Mouse (Mus musculus) frontal cortex, postnatal 25 days (tissue): ENCODE data around the gene Nras.

Source experiments
- DNase-seq, 2 experiments: peaks; one replicate each; pipeline ENCODE4 v3.0.0; 2022; ENCODE audit warnings: low spot score in 2 of 2

Gene Nras

GRCm38 (mm10) chr3:103098662-103099061, 40.6 kb downstream of the Nras start:
- no peak for DNase-seq

GRCm38 (mm10) chr3:103099667-103100066, 41.6 kb downstream of the Nras start:
- DNase-seq: no peak

GRCm38 (mm10) chr3:103100735-103101134, 42.6 kb downstream of the Nras start:
- DNase-seq: no peak

- DNase-seq: no peak
These were observed 43.1 kb downstream of the Nras start for GRCm38 (mm10) chr3:103101194-103101593.

GRCm38 (mm10) chr3:103101909-103102308, 43.8 kb downstream of the Nras start:
- no peak for DNase-seq

- DNase-seq: peak; percentile 29 to 67
These were observed 44.6 kb downstream of the Nras start, which contains the start of gene Dennd2c for GRCm38 (mm10) chr3:103102454-103103390. Dennd2c (plus strand) TSS chr3:103102604.

GRCm38 (mm10) chr3:103107565-103108240, 49.6 kb downstream of the Nras start:
- DNase-seq: no peak

GRCm38 (mm10) chr3:103112216-103112615, 54.1 kb downstream of the Nras start:
- no peak for DNase-seq
